Mouse (Mus musculus) activated CD4-positive, CD25-positive, alpha-beta regulatory T cell, adult 4 months (primary cell): Measurements from ENCODE around the gene Alas2. TPM values are rescaled to one million over a fixed set of nuclear protein-coding genes. Genes with fewer than 3 reads are reported as not detected.

ENCODE experiments used
- polyA plus RNA-seq, 2 experiments: library from polyadenylated mRNA; unstranded; fragments of 100-300 nt; shearing (Covaris generic); gene quantifications; one replicate each; pipeline ENCODE4 v1.2.1; 2017

The Alas2 gene
- polyA plus RNA-seq, 2 experiments from 2014 or later = 0.70 to 7.4 TPM

Other genes starting within 250 kb of the Alas2 start
- 10 to 100 TPM; 17.1 to 20.0 TPM for gene Tmem29, start 88.2 kb upstream of the Alas2 start, polyA plus RNA-seq
- gene Pfkfb1, start 40.9 kb downstream of the Alas2 start, polyA plus RNA-seq = 1 to 10 TPM; 9.0 to 9.4 TPM
- gene Apex2, start 42.5 kb downstream of the Alas2 start, polyA plus RNA-seq = 10 to 100 TPM; 14.3 to 18.2 TPM
- gene Tro, start 110.2 kb downstream of the Alas2 start, polyA plus RNA-seq = not detected